Mouse (Mus musculus) liver, embryonic 14.5 days (tissue): ENCODE measurements around the gene Gtf3c5. TPM values are rescaled to one million over a fixed set of nuclear protein-coding genes. Genes with fewer than 3 reads are reported as not detected.

ENCODE experiments used
- ATAC-seq: fragments of 200-750 bp; cut with Nextera tagmentation; 2 replicates; pipeline ENCODE4 v1.8.0; 2017; ENCODE audit warnings: moderate number of reproducible peaks, mild to moderate bottlenecking, moderate library complexity; ENCODE audit not compliant: insufficient read depth
- DNase-seq, 3 experiments: peaks; one replicate each; pipeline ENCODE4 v3.0.0-alpha.2; 2012 to 2013; ENCODE audit warnings: low read depth in 3 of 3, low spot score in 3 of 3
- H3K27ac ChIP-seq: fragments of 300-500 bp; sonication (generic); 2 replicates; pipeline ENCODE4 v1.5.1; 2014; ENCODE audit warnings: moderate library complexity, mild to moderate bottlenecking, control low read depth, inconsistent platforms
- H3K27me3 ChIP-seq: fragments of 300-500 bp; sonication (generic); 2 replicates; pipeline ENCODE4 v1.6.1; 2014; ENCODE audit warnings: mild to moderate bottlenecking, low read length, moderate library complexity; ENCODE audit not compliant: control insufficient read depth, insufficient read depth
- H3K36me3 ChIP-seq: fragments of 300-500 bp; sonication (generic); replicated peaks from 2 replicates; pipeline ENCODE4 v1.6.1; 2014; ENCODE audit warnings: low read depth; ENCODE audit not compliant: control insufficient read depth, insufficient read depth
- H3K4me1 ChIP-seq, 2 experiments: fragments of 200-500 bp in 1 of 2; fragments of 300-500 bp in 1 of 2; sonication (generic) in 1 of 2; replicated peaks; 2 replicates each; pipeline ENCODE4 v1.6.1; 2012 to 2014; ENCODE audit warnings: antibody characterized with exemption in 1 of 2, inconsistent platforms in 1 of 2, low read length in 1 of 2; ENCODE audit not compliant: control insufficient read depth in 2 of 2, insufficient read depth in 2 of 2
- H3K4me2 ChIP-seq: fragments of 300-500 bp; sonication (generic); 2 replicates; pipeline ENCODE4 v1.6.1; 2014; ENCODE audit warnings: low read depth, mild to moderate bottlenecking, control low read depth, moderate library complexity
- H3K4me3 ChIP-seq, 2 experiments: fragments of 200-500 bp in 1 of 2; fragments of 300-500 bp in 1 of 2; sonication (generic) in 1 of 2; 2 replicates each; pipeline ENCODE4 v1.5.1; 2012 to 2014; ENCODE audit warnings: low read depth in 2 of 2, low read length in 2 of 2, mild to moderate bottlenecking in 2 of 2, control low read depth in 1 of 2, inconsistent platforms in 1 of 2, moderate library complexity in 1 of 2; ENCODE audit not compliant: insufficient read depth in 1 of 2
- H3K9ac ChIP-seq: fragments of 300-500 bp; sonication (generic); replicated peaks from 2 replicates; pipeline ENCODE4 v1.6.1; 2014; ENCODE audit warnings: mild to moderate bottlenecking, control low read depth, moderate library complexity
- H3K9me3 ChIP-seq: fragments of 300-500 bp; sonication (generic); 2 replicates; pipeline ENCODE4 v1.6.1; 2016; ENCODE audit warnings: low read length, mixed read lengths; ENCODE audit not compliant: control insufficient read depth
- CTCF ChIP-seq: IDR thresholded peaks from 2 replicates; pipeline ENCODE4 v1.5.1; 2016; ENCODE audit warnings: antibody characterized with exemption, low read depth, control low read depth
- EP300 ChIP-seq: IDR thresholded peaks from 2 replicates; pipeline ENCODE4 v1.6.1; 2016; ENCODE audit warnings: antibody characterized with exemption, low read depth
- WGBS: fragments of 180-500 bp; shearing (Covaris S2); extraction: QIAGEN DNeasy Blood & Tissue Kit; methylation state at CpG from one replicate; pipeline ENCODE4 v1.1.7; 2014; ENCODE audit not compliant: insufficient replicate concordance; 5-methylcytosine and 5-hydroxymethylcytosine counted together
- polyA plus RNA-seq, 2 experiments: library from polyadenylated mRNA; depleted of rRNA in 1 of 2; stranded (reverse) in 1 of 2; unstranded in 1 of 2; fragments of >200 nt; fragmentation: Nextera tagmentation in 1 of 2; extraction: Ambion mirVana in 1 of 2; gene quantifications; 2 replicates each; pipeline versions ENCODE4 v1.2.1 to v1.2.3; 2012 to 2014

The Gtf3c5 gene
- polyA plus RNA-seq, 2 experiments = 7.6 to 11.6 TPM

DNA sequence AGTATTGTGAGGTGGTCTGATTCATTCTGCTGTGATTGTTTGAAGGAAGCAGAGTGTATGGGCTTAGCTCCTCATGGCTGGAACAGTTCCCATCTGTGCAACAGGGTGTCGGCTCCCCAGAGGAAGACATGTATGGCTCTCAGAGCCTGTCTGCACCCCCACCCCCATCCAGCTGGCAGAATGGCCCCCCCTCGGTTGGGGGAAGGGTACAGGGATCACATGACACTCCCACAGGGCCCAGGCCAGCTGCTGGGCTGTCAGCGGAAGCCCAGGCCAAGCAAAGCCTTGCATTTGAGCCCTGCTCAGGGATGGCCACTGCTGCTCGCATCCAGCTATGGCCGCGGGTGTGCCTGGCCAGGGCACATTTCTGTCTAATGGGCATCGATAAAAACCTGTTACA lies 44.3 kb downstream of the Gtf3c5 start:
- TF ChIP-seq EP300 = no peak
- no peak for TF ChIP-seq CTCF
- no peaks in the 10 kb centered on the region for H3K36me3 ChIP-seq
- DNase-seq (no peak), ATAC-seq (no peak)
- no peak overlapping the region for H3K27ac ChIP-seq
- H3K4me2 ChIP-seq = no peak overlapping the region
- no peaks in the 10 kb centered on the region for H3K4me1 ChIP-seq
- WGBS = 59% methylated on average over 7 of the region's 7 CpGs
- H3K4me3 ChIP-seq = no peak overlapping the region
- no peak overlapping the region for H3K9ac ChIP-seq
- no peaks in the 10 kb centered on the region for H3K9me3 ChIP-seq
- H3K27me3 ChIP-seq = no peaks in the 10 kb centered on the region

DNA sequence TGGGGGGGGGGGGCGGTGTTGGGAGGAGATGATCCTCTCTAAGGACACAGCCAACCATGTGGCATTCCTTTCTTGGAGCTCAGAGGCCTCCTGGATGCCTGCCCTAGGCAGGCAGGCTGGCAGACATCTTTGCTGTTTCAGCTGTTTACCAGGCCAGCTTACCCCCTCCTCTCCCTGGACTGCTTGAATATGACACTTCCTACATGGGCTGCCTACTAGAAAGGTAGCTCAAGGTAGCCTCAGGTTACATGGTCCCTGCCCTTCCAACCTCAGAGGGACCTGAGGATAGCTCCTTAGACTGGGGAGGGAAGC lies 44.8 kb downstream of the Gtf3c5 start:
- 33% methylated on average over 1 of the region's 1 CpGs for WGBS

DNA sequence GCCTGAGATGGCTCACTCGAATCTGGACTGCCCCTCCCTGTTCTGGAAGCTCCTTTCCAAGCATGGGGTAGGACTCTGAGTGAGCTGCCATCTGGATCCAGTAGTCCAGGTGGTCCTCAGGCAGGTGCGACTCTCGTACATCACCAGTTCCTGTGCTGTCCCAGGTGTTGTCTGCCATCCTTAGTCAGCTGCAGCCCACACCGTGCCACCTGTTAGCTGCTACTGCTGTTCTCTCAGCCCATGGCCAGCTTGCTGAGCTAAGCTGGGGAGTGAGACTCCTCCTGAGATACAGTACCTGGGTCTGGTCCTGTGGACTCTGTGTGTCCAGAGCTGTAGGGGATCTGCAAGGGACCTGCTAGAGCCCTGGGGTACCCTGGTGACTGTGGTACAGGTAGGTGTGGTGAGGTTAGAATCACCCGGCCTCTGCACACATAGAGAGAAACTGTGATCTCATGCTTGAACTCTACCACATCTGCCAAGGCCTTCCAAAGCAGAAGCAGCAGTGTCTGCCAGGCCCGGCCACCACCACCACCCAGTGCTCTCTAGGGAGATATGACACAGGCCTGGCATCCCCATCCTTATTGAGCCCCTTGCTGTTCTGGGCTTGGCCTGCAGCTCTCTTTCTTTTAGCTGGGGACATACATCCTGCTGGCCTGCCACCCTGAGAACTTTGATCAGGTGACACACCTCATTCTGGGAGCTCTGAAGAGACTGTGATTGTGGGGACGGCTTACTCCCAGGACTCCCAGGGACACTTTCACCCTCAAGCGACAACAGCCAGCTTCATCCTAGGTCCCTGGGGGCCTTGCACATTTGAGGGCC lies 45.3 kb downstream of the Gtf3c5 start:
- no peaks in the 10 kb centered on the region for H3K27me3 ChIP-seq
- TF ChIP-seq EP300 (no peak), CTCF (no peak)
- H3K36me3 ChIP-seq = no peaks in the 10 kb centered on the region
- H3K9me3 ChIP-seq = no peaks in the 10 kb centered on the region
- H3K9ac ChIP-seq = no peak overlapping the region
- no peak overlapping the region for H3K4me2 ChIP-seq
- no peaks in the 10 kb centered on the region for H3K4me1 ChIP-seq
- H3K27ac ChIP-seq = no peak overlapping the region
- DNase-seq (no peak), ATAC-seq (no peak)
- WGBS = 64% methylated on average over 8 of the region's 8 CpGs
- H3K4me3 ChIP-seq = no peak overlapping the region

More for the DNA sequence above, 44.8 kb downstream of the Gtf3c5 start:
- no peak overlapping the region for H3K4me3 ChIP-seq
- no peaks in the 10 kb centered on the region for H3K36me3 ChIP-seq
- no peak for DNase-seq
- ATAC-seq = no peak
- no peaks in the 10 kb centered on the region for H3K4me1 ChIP-seq
- H3K27ac ChIP-seq = no peak overlapping the region
- no peaks in the 10 kb centered on the region for H3K27me3 ChIP-seq
- H3K4me2 ChIP-seq = no peak overlapping the region
- no peaks in the 10 kb centered on the region for H3K9me3 ChIP-seq
- no peak overlapping the region for H3K9ac ChIP-seq
- TF ChIP-seq EP300 (no peak), CTCF (no peak)

DNA sequence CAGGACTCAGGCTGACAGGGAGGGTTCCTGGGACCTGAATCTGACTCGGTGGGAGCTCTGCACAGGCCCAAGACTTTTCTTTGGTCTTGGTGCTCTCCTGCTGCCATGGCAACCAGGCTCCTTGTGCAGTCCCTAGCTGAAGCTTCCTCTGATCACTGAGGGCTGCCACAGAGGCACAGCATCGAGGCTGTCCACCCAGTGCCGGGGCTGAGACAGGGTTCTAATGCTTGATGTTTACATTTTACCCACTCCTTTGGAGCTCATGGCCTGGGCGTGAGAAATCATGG lies 46.0 kb downstream of the Gtf3c5 start:
- no peak for ATAC-seq
- WGBS = 50% methylated on average over 4 of the region's 4 CpGs
- H3K4me1 ChIP-seq = no peaks in the 10 kb centered on the region
- no peak for DNase-seq
- no peaks in the 10 kb centered on the region for H3K27me3 ChIP-seq
- H3K4me2 ChIP-seq = no peak overlapping the region
- H3K36me3 ChIP-seq = no peaks in the 10 kb centered on the region
- no peak overlapping the region for H3K4me3 ChIP-seq
- TF ChIP-seq CTCF = no peak
- TF ChIP-seq EP300 = no peak
- no peak overlapping the region for H3K27ac ChIP-seq
- H3K9ac ChIP-seq = no peak overlapping the region
- no peaks in the 10 kb centered on the region for H3K9me3 ChIP-seq

DNA sequence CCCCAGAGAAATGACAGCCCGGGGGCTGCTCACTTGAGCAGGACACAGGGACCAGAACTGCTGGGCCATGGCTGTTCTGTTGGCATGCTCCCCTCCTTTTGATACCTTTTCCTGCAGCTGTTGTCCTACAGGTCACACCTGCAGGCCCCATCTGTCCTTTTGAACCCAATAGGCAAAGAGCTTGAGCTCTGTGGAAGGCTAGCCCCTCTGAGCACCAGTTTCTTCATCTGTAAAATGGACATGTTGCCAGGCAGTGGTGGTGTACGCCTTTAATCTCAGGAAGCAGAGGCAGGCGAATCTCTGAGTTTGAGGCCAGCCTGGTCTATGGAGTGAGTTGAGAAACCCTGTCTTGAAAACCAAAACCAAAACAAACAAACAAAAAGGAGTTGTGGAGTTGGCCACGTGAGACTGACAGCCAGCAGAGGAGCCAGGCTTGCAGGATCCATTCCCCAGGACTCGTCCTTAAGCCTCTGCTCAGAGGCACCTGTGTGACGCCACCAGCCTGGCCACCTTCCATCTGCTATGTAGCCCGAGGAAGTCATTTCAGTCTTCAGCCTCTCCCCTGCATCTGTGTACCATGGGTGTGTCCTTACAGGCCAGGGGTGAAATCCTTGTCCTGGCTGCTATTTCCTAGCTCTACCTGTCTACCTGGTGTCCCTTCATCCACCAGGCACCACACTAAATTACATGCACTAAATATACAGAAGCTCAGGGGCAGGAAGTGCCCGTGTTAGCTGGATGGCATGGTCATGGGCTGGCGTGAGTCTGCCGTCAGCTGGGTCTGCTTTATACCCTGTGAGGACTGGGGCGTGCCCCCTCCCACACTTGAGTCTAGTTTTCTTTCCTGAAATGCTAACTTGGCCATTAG lies 46.6 kb downstream of the Gtf3c5 start:
- ATAC-seq (no peak), DNase-seq (no peak)
- no peak overlapping the region for H3K4me3 ChIP-seq
- H3K27ac ChIP-seq = no peak overlapping the region
- H3K4me2 ChIP-seq = no peak overlapping the region
- H3K9ac ChIP-seq = no peak overlapping the region
- H3K9me3 ChIP-seq = no peaks in the 10 kb centered on the region
- WGBS = 53% methylated on average over 11 of the region's 11 CpGs
- no peaks in the 10 kb centered on the region for H3K36me3 ChIP-seq
- no peak for TF ChIP-seq CTCF
- TF ChIP-seq EP300 = no peak
- H3K27me3 ChIP-seq = no peaks in the 10 kb centered on the region
- H3K4me1 ChIP-seq = no peaks in the 10 kb centered on the region
